Mouse (Mus musculus) gastrocnemius, adult 8-10 months (tissue): Measurements from ENCODE around the gene Fahd1. TPM values are rescaled to one million over a fixed set of nuclear protein-coding genes. Genes with fewer than 3 reads are reported as not detected.

ENCODE experiments used
- DNase-seq, 2 experiments: peaks; one replicate each; pipeline ENCODE4 v3.0.0; 2022; ENCODE audit warnings: low spot score in 2 of 2
- total RNA-seq, 4 experiments: library from RNA; stranded (reverse); gene quantifications; 2 replicates each; pipeline ENCODE4 v1.2.4; 2022

Fahd1 gene
- total RNA-seq, 4 experiments from 2014 or later: 41.7 to 53.2 (median 46.3) TPM

DNA sequence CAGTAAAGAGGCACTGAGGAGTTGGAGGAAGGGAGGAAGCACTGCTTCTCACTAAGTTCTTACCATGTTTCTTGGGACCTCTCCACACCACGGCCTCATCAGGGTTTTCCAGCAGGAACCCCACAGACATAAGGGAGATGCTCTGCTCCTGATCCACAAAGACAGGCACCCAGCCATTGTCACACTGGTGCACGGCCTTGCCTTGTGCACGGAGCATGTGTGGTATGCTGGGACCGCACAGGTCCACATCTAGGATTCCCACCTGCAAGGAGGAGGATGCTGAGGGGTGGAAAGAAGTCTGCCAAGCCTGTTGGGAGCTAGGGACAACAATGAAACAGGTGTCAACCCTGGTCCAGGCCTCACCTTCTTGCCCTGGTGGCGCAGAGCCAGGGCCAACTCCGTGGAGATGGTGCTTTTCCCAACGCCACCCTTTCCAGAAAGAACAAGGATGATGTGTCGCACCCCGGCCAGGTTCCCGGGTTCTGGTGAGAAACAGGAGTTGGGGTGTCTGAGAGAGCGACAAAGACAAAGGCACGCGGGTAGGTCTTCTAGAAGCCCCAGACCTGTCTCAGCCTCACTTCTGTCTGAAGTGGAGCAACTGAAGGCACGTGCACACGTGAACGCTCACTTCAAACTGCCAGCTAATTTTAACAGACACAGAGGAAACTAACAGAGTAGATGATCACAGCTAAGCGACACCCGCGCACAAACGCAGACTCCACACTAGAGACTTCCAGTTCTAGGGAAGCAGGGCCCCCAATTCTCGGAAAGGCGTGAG is 35.4 kb upstream of the Fahd1 start:
- DNase-seq: no peak

DNA sequence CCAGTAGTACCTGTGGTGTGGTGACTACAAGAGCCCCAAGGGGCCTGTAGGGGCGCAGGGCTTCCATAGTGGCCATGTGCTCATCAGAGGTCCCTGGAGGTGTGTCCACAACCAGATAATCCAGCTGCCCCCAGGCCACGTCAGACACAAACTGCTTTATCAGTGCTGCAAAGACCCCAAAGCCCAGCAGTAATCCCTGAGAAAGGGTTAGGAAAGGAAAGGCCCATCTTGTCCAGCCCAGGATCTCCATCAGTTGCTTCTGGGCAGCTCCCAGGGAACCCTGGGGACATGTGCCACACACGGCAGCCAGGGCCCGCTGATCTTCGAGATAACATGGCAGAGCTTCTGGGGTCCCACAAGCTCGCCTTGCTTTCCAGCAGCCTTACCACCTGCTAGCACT is 34.2 kb upstream of the Fahd1 start:
- no peak for DNase-seq

DNA sequence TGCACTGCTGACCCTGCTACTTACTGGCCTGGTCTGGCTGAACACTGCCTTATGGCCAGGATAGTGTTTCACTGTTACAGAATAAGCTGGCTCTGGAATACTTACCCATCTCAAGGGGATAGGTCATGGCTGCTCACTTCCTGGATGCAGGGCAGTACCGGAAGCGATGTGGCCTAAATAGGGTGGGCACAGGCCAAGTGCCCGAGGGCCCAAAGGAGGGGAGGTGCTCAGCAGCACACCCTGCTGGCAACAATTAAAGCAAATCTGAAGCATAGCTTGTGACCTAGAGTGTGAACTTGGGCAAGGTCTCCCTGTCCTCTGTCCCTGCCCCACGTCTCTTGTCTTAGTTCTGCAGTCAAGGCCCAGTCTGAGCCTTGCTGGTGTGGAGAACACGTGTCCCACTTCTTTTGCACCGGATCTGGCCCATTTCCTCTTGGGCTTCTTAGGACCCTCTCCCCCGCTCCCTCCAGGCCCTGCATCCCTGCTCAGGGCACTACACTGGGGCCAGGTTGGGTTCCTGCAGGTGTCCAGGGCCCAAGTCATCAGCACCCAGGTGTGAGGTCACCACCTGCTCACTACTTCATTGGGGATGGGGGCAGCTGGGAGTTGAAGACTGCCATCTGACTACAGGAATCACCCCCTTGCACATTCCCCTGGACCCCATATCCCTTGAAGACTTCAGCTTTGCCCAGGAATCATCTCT is 31.7 kb upstream of the Fahd1 start:
- DNase-seq: peak; percentile 41 to 50

DNA sequence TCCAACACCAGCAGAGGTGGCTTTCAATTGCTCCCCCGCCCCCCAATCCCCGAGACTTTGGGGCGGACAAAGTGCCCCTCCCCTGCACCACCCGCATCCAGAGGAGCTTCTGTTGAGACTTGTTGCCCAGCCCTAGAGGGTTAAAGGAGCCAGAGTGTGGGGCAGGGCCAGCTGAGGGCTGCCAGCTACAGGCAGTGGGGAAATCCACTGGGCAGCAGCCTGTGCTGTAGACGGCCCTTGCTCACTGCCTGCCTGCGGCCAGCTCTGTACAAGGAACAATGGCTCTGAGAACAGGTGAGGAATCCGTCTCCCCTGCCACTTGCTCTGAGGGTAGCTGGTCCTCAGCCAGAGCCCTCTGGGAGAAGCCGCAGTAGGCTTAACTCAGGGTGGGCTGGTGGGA is 28.4 kb upstream of the Fahd1 start:
- no peak for DNase-seq

DNA sequence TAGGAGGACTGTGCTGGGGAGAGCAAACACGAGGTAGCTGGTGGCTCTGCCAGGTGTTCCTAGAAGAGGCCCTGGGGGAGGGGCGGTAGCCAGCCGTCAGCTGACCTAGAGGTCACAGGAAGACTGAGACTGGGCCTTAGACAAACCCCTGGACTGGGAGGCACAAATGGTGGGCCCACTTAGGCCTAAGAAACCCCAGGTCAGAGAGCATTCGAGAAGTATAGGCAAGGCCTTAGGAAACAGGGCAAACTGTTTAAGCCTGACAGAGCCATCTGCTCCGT is 27.9 kb upstream of the Fahd1 start:
- DNase-seq: peak; percentile 75 to 88

DNA sequence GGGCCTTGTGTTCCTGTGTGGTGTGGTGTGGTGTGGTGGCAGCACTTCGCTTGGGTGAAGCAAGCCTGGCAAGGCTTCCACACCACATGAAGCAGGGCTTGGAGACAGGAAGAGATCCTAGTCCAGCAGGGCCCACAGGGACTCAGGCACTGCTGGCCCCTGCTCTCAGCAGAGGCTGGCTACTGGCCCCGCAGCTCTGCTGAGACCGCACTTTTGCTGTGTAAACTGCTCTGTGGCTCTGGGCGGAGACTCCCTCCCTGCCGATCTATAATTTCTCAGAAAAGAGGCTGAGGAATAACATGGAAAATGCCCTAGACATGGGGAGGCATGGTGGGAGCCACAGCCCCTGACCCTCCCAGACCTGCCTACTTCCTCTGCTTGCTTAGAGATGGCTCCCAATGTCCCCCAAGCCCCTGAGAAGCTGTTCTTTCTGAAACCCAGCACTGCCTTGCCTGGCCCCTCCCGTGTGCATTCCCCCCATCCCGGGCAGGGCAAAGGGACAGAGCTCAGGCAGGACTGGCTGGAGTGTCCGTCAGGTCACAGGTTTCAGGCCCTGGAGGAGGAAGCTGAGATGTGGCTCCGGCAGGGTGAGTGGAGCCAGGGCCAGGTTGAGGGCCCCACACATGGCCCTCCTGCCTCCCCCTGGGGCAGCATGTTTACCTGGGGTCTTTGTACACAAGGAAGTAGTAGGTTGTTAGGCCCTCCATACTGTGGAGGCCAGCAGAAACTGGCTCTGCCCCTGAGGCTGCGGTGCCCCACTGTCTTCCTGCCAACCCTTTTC is 27.4 kb upstream of the Fahd1 start:
- peak; percentile 40 to 66 for DNase-seq

DNA sequence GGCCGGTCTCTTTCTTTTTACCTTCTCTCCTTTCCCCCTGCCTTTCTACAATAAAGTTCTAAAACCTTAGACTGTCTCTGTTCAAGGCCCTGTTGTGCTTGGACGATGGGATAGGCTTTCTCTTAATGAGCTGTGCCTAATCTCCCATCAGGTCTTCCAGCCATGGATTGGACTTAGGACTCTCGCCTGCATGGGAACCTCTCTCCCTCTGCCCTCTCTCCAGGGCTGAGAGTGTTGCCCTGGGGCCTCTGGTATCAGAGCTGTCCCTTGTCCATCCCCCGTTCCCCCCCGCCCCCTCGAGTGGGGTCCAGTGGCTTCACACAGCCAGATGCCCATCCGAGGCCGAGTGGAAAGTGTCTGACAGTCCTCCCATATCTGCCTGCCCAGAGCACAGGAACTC is 24.8 kb upstream of the Fahd1 start:
- no peak for DNase-seq

DNA sequence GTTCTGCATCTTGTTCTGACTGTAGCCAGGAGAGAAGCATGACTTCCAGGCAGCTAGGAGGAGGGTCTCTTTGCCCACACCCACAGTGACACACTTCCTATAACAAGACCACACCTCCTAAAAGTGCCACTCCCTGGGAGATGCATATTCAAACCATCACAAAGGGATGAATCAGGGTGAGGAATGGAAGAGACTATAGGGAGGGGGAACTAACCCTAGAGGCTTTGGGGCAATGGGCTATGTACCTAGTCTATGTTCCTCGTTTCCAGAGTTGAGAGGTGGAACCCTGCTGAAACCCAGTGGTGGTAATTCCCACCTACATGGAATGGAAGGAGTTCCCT is 24.2 kb upstream of the Fahd1 start:
- no peak for DNase-seq

DNA sequence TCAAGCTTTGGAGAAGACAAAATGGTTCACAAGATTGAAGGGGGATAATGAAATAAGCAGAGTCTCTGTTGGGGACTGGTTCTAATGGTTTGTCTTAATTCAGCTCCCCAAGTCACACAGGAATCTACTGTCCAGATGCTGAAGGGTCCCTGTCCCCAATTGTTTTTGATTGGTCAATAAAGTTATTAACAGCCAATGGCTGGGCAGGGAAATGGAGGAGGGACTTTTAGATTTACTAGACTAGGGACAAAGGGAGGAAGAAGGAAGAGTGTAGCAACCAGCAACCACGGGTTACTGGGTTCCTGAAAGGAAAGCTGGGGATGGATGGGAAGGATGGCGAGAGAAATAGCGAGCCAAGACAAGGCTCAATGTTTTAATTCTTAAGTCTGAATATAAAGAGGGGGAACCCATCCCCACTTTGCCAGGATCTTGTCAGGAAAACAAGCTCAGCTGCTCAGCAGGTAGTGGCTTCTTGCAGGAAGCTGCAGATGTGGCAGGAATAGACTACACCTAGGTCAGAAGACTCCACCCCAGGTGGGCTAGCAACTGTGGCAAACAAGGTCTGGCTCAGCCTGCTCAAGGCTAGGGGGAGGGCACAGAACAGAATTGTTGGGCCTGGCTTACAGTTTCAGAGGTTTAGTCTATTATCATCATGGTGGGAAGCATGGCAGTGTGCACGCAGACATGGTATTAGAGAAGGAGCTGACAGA is 23.7 kb upstream of the Fahd1 start:
- no peak for DNase-seq

DNA sequence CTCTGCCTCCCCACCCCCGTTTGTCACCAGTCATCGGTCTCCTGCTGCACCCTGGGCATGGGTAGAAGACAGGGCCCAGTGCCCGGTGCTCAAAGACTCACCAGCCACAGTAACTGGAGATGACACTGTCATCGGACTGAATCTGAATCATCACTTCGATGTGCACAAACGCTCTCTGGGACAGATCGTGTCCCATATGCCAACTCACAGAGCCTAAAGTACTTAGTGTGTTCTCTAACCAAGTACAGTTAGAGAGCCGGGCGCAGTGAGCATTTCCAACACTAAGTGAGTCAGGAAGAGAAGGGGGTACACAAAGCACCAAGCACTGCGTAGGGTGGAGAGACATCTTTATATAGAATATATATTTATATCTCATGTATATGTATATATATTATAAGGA is 17.8 kb upstream of the Fahd1 start:
- DNase-seq: no peak

DNA sequence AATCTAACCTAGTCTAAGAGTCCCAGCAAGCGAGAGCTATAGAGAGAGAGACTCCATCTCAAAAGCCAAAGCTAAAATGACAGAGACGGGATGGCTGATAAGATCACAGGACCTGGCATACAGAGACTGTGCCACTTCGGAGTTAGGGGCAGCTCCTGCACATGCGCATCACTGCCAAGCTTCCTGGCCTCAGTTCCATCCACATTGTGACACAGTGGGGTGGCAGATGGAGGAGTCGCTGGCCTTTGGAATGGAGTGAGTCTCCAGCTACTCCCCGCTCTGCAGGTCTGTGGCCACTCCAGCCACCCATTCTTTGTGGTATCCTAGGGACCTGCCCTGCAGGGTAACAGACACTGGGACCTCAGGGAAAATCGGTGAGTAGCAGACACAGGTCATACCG is 15.6 kb upstream of the Fahd1 start, which contains the start of gene Igfals:
Gene Igfals, plus strand, starts transcription at position 222 of the 400 bp plus-strand sequence.
- no peak for DNase-seq

DNA sequence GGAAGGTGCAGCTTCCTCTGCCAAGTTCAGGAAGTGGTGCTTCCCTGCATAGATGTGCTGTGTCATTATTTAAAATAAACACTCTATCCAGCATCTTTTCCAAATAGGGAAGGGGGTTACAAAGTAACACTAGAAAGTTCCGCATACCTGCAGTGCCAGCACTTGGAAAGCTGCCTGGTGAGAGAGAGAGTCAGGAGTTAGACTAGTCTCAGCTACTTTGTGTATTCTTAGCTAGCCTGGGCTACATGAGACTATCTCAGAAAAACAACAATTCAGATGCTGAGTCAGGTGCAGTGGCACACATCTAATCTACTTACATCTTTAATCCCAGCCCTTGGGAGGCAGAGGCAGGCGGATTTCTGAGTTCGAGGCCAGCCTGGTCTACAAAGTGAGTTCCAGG is 11.6 kb upstream of the Fahd1 start:
- no peak for DNase-seq

DNA sequence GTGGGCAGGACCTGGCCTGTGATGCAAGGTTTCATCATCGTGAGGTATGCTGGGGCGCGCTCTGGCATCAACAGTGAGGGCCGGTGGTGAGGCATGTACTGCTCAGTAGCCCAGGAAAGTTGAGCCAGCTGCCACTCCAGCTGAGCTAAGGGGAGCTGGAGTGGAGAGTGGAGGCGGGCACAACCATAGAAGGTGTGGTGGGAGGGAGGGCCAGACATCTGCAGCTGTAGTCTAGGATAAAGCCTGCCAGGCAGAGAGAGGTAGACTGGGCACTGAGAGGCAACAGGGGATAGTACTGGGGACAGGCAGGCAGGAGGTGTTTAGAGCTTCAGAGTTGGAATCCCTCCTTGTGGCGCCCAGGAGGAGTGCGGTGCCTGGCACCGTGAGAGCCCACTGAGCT is 9.9 kb upstream of the Fahd1 start:
- DNase-seq: no peak

DNA sequence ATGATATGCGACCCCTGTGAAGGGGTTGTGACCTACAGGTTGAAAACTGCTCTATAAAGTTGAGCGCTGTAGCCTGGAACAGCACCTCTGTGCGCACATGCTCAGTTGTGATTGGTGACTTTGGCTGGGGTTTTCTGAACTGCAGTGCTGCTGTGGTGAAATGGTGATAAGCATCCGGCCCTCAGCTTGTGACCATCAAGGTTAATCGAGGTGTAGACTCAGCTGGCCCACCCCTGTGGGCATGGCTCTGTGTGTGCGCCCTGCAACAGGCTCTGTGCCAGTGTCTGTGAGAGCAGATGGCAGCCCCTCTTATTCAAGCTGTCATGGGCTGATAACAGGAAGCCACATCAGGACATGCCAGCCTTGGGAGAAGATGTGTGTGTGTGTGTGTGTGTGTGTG is 8.8 kb upstream of the Fahd1 start:
- DNase-seq: no peak

DNA sequence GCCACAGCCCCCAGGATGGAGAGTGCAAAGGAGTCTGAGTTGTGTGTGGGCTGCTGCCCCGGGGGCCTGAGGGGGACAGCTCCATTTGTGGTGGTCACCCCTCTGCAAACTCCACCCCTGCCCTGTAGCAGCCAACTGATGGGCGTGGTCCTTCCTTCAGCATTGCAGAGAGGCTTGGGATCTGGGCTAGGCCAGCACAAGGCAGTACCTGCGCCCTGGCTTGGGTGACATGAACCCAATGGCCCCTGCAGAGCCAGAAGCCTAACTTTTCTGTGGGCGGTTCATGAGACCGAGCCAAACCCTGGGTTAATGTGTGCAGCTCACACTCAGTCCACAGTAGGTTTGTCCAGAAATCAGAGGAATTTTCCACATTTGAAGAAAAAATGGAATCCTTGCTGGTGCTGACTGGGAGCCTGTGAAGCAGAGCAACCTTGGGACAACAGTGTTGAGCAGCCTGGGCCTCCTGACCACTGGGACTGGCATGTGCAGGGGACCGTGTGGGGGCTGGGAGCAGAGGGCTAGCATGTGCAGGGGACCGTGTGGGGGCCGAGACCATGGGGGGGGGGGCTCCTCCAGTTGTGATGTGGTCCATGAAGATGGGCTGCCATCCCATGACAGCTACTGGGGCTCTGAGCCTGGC is 7.8 kb upstream of the Fahd1 start:
- DNase-seq: no peak

DNA sequence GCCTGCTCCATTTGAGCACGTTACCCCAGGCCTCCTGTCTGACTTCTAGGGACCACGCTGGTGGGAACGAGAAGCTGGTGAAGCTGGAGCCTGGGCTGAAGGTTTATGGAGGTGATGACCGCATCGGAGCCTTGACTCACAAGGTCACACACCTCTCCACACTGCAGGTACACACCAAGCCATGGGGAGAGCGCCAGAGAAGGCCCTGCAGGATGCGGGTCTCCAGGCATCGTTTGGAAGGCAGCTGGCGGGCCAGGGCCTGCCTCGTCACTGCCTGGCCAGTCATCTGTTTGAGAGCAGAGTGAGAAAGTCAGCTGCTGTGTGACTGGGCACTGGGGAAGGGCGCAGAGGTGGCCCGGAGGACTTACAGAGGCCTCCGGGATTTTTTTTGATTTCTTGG is 6.4 kb upstream of the Fahd1 start:
- DNase-seq: no peak

DNA sequence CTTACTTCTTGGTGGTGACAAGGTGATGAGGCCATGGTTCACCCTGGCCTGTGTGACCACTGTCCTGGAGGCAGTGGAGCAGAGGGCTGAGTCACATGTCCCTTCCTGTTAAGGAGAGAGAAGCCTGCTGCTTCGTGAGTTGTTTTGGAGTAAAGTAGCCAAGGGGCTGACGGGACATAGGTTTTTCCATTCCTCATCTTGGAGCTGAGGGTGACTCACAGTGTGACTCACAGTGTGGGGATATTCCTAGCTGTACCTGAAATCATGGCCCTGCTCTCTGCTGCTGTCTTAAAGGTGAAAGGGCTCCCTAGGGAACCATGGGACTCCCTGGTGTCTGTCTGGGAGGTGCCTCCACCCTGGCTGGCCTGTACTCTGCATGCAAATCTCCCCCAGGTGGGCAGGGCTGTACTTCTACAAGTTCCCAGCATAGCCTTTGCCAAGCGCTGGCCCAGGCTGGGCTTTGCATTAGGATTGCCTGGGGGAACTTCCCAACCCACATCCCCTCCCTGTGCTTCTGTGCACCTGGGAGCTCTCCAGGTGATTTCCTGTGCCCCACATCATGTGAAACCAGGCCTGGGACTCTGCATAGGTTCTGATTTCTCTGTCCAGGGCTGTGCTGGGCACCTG is 5.8 kb upstream of the Fahd1 start:
- no peak for DNase-seq

DNA sequence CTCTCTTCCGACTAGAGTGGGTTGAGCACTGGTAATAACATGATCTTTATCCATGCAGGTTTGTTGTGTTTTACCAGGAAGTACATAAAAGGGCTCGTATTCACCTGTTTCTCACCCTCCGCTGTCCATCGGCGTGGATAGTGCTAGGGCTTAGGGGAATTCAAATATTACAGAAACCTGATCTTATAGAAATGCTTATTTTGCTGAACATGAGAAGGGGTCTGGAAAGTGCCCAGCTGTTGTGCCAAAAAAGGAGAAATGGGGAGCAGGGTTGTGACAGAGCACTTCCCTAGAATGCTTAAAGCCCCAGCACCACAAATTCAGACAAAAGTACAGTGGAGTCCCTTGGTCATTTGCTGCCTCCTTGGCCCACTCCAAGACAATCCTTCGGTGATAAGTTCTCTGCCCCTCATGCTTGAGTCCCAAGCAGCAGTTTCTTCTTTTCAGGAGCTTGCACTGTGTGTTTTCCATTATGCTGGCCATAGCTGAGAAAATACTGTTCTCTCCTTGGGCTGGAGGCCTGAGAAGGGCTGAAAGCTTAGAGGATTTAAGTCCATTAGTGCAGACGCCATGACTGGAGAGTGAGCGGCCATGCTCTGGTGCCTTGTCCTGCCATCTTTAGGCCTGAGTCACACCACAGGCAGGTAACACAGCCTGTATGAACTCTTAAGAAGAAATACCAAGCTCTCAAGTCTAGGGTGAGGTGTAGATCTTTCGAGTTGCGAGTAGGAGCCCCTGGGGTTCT is 1.4 kb upstream of the Fahd1 start:
- DNase-seq: no peak

DNA sequence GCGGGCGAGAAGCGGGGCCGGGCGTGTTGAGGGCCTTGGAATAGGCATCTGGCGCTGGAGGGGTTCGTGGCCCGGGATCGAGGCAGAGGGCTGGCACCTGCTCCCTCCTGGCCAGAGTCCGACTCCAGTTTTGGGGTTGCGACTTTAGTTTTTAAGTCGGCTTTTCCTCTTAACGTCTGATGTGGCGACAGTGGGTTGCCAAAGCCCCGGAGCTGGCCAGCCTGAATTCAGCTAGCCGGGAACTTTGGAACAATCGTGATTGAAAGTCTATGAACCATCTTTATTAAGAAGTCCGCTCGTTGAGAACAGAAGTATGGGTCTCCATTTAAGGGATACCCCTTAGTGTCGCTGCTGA is 586 bp upstream of the Fahd1 start:
- no peak for DNase-seq

DNA sequence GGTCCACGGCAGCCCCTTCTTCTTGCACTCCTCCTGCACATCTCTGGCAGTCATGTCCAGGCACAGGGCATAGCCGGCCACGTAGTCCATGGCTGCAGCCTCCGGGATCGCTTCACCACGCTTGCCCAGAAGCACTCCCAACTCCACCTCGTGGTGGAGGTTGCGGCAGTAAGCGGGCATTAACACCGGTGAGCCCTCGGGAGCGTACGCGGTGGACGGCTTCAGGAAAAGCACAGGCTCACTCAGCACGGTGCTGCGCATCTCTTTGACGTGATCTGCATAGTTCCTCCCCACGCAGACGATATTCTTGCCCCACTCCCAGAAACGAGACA is 465 bp downstream of the Fahd1 start:
- DNase-seq: no peak

DNA sequence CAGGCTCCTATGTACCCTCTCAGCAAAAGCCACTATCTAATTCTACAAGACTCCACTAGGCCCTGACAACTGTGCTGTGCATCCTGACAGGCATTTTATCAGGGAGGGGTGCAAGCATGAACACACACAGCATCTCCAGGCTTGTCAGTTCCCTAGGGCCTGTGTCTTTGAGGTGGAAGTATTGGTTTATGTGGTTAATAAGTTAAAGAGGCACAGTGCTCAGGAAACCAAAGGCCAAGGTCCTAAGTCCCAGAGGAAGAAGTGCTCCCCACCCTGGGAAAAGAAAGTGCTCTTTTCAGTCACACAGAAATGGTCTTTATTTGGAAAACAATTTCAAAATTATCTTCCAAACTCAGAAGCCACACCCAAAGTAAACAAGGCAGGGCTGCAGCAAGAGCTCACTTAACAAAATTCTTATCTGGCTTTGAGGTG is 1.5 kb downstream of the Fahd1 start:
- DNase-seq: no peak
